Mouse (Mus musculus) ES-Bruce4 (cell line): ENCODE measurements around the gene Slc10a1.

Experiments
- EP300 ChIP-seq: IDR thresholded peaks from 2 replicates; pipeline ENCODE4 v1.6.1; 2011; ENCODE audit warnings: low read depth, low read length; ENCODE audit not compliant: insufficient read depth
- POLR2A ChIP-seq: IDR thresholded peaks from one replicate; pipeline ENCODE4 v1.8.1; 2011; ENCODE audit warnings: low read length; ENCODE audit not compliant: insufficient read depth

DNA sequence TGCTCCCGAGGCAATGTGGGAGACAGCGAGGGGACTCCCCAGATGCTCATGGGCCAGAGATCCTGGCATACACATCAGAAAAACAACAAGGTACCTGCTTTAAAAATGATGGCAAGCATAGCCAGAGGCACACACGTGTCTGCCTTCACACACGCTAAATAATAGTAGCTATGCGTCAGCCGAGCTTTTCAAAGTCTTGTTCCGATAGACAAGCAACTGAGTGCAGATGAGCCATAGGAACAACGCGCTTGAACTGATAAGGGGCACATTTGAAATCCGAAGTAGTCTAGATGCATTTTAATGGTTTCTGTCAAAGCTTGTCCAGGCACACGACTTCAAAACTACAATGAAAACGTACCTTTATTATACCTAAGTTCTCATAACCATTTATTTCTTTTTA lies 49.1 kb upstream of the Slc10a1 start:
- TF ChIP-seq POLR2A (no peak), EP300 (no peak)
